Mouse (Mus musculus): Measurements from ENCODE around the gene C87499.

The C87499 gene

DNA sequence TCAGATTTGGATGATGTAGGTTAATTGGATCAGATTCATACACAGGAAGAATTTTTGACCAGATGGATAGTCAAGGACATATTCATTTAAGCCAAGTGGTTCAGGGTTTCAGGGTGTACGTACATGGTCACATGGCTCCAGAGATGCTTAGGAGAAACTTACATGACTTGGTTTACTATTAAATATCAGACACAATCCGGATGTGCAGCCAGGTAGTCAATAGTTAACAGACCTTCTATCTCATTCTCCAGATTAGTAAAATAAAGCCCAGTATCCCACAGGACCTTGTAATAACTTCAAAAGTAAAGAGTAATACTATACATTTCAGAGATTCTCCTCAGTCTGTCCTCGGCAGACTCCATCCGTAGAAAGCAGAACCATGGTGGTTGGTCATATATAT lies at the start of gene C87499:
Gene C87499 (minus strand): TSS at position 101 of the 400 bp plus-strand sequence.
- DNase-seq: no peak

GRCm38 (mm10) chr4:88683812-88684211 lies 49.6 kb upstream of the C87499 start, which contains the start of gene Ifna2:
Gene Ifna2 (minus strand): TSS chr4:88683912.
- DNase-seq: no peak

DNA sequence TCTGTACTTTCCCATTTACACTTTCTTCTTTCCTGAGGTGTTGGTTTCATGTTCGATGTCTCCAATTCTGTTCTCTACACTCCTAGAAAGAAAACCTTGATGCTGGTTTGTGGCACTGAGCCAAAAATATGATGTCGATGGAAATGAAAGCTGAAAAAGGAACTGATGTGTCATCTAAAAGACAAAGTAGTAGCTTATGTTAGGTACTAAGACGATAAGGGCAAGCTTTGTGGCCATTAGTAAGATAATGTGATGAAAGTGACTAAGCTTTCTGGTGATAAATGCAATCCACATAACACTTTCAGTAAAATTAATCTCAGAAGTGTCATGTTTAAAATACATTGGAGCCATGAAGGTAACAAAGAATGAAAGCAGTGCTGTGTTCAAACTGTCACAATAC lies 47.1 kb upstream of the C87499 start:
- DNase-seq: no peak

- no peak for DNase-seq
Measured at GRCm38 (mm10) chr4:88680362-88680761, 46.2 kb upstream of the C87499 start.

DNA sequence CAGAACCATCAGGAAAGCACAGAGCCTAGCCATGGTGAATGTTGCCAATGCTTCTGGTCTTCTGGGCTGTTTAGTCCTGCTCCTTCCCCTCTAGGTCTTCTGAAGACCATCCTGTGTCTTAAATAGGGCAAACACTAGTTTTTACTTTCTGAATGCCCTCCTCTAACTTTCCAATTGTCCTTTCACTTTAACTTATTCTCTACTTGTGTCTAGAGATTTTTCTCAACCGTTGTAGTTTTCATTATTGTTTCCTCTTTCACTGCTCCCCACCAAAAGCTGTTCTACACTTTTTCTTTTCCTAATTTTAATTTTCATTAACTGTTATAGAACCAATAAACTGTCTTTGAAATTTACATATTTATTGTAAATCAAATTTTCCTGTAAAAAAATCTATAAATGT lies 42.6 kb upstream of the C87499 start, which contains the start of gene Ifna16:
Gene Ifna16 (minus strand): TSS at position 101 of the 400 bp plus-strand sequence.
- DNase-seq: no peak

GRCm38 (mm10) chr4:88655461-88655860 lies 21.2 kb upstream of the C87499 start:
- no peak for DNase-seq

GRCm38 (mm10) chr4:88653644-88654043 lies 19.4 kb upstream of the C87499 start:
- no peak for DNase-seq

DNA sequence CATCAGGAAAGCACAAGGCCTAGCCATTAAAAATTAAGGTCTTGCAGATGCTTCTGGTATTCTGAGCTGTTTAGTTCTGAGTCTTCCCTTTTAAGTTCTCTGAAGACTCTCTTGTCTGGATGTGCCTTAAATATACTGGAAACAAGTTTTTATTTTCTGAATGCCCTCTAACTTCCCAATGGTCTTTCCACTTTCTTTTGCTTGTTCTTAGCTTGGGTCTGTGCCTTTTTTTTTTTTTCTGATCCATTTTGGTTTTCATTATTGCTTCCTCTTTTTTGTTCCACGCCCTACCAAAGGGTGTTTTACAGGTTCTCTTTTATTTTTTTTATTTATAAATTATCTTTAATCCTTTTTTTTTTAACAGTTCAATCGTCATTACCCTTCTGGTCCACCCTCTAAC lies 10.1 kb upstream of the C87499 start, which contains the start of gene Ifna13:
Gene Ifna13 (minus strand): TSS at position 101 of the 400 bp plus-strand sequence.
- DNase-seq: no peak

DNA sequence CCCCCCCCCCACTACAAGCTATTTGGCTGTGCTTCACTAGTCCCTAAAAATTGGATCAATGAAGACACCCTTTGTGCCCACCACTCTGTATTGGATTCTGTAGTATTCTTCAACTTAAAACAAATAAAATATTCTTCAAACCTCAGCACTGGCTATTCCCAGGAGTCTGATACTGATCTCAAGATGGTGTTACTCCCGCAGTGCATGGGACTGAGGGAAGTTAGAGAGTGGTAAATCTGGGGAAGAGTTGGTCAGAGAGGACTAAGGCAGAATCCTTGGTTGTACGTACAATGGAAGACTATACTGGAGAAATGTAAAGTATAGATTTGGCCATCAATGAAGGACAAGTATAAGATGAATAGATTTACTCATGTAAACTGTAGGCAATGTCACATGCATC lies 8.3 kb upstream of the C87499 start:
- DNase-seq: no peak

DNA sequence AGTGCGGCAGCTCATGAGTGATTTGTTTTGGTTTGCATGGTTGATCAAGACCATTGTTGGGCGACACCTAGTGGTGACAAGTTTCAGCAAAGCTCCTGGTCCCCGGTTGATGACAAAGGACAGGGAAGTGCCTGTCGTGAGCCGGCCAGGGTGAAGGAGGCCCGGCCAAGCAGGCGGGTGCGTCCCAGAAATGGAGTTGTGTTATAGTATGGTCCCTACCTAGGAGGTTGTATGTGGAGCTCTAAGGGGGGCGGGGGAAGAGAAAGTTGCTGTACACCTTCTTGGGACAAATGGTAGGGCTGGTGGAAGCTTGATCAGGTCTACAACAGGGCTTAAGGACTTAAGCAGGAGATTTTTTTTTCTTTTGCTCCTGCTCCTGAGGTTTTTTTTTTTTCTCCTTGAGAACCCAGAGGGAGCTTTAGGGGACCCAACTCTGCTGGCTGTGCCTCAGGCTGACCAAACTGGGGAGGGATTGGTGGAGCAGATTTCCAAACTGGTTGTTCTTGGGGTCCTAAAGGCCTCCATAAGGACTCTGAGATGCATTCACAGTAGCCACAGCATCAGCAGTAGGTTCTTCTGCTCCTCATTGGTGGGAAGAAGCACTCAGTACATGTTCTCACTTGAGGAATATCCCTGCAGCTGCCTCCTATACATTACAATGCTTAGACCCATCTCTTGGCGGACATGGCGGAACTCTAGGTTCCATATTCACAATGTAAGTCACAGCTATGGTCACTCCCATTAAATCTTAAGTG lies 7.0 kb upstream of the C87499 start:
- DNase-seq: peak; percentile 76

DNA sequence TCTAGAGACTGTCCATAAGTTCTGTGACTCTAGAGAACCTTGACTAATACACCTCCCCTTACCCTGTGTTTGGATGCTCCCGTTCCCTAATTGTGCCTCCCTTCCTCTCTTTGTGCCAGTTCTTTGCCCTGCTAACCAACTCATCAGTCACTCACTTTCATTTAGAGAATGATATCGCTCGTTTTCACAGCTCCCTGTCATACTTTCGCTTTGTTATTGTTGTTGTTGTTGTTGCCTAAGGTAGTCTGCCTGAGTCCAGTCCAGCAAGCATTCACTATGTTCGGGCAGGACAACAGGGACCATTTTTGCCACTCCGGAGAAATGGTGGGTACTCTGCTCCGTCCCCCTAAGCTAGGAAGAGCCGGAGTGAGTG lies 6.5 kb upstream of the C87499 start:
- DNase-seq: no peak

DNA sequence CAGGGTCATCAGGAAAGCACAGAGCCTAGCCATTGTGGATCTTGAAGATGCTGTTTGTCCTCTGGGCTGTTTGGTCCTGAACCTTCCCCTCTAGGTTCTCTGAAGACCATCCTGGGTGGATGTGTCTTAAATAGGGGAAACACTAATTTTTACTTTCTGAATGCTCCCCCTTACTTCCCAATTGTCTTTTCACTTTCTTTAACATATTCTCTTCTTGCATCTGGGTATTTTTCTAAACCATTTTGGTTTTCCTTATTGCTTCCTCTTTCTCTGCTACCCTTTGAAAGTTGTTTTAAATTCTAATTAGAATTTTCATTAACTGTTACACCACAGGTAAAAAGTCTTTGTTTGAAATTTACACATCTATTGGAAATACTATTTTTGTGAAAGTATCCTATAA lies 30.9 kb downstream of the C87499 start, which contains the start of gene Ifna12:
Gene Ifna12 (minus strand): TSS at position 101 of the 400 bp plus-strand sequence.
- DNase-seq: no peak

- DNase-seq: no peak
Measured at GRCm38 (mm10) chr4:88592285-88592684, 41.9 kb downstream of the C87499 start, which contains the start of gene Ifna9. Gene Ifna9 (minus strand): TSS chr4:88592385.

Measured in cerebellum, adult 11-12 months (tissue).